In genomic region chr9:9983220-9983619, GRCm38 (mm10) we compare ENCODE assay signal across 18 mouse cellular contexts.
"Had no signal": no experiment of that assay in that cellular context is flagged by ENCODE, and none has a peak within 500 bp of the region (broad histone marks: within the 10 kb centered on the region; RNA-seq: fewer than 3 reads in every experiment).

No protein-coding gene starts in this region.

- DNase-seq: lung, adult 2 months; lung, postnatal 14 days; lung, postnatal 4 days; midbrain, embryonic 14.5 days; right cerebral cortex, adult 18-20 months; right cerebral cortex, postnatal 25 days; right cerebral cortex, postnatal 4 days; spleen, adult 18-20 months; thymus, adult 18-20 months; thymus, postnatal 14 days; thymus, postnatal 36 days had no signal

- ATAC-seq: lung, postnatal 0 days; midbrain, embryonic 16.5 days had no signal

- H3K27me3 ChIP-seq: midbrain, embryonic 12.5 days; neural tube, embryonic 13.5 days; neural tube, embryonic 15.5 days had no signal

- H3K36me3 ChIP-seq: midbrain, embryonic 10.5 days; midbrain, embryonic 12.5 days; neural tube, embryonic 13.5 days; neural tube, embryonic 15.5 days had no signal

- H3K27ac ChIP-seq: midbrain, embryonic 10.5 days; midbrain, embryonic 12.5 days; neural tube, embryonic 13.5 days; neural tube, embryonic 15.5 days had no signal

- H3K9ac ChIP-seq: midbrain, embryonic 12.5 days; neural tube, embryonic 13.5 days; neural tube, embryonic 15.5 days had no signal

- H3K9me3 ChIP-seq: midbrain, embryonic 10.5 days; midbrain, embryonic 12.5 days; neural tube, embryonic 13.5 days; neural tube, embryonic 15.5 days had no signal

- H3K4me1 ChIP-seq: midbrain, embryonic 10.5 days; midbrain, embryonic 12.5 days; neural tube, embryonic 13.5 days; neural tube, embryonic 15.5 days had no signal

- H3K4me3 ChIP-seq: midbrain, embryonic 10.5 days; midbrain, embryonic 12.5 days; myocyte; neural tube, embryonic 13.5 days; neural tube, embryonic 15.5 days had no signal

- H3K4me2 ChIP-seq: midbrain, embryonic 12.5 days; neural tube, embryonic 13.5 days; neural tube, embryonic 15.5 days had no signal
